ENCODE assay signal across 8 mouse cellular contexts in the genomic region with DNA sequence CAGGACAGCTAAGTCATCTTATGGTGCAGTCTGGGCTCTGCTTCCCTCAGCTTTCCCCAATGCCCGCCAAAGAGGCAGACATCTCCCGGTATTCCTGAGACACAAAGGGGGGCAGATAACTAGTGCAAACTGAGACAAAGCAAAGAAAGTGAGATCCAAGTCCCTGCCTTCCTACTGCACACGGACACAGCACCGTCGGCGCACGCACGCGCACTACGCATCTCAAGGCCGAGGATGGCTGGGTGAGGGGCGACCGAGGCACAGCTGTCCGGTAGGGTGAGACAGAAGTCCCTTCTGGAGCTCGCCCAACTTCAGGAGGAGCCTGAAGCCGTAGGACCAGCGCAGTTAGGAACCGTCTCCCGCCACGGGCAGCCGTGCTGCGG. TPM values are rescaled to one million over a fixed set of nuclear protein-coding genes. Genes with fewer than 3 reads are reported as not detected.
DNase-seq lines count a peak whose midpoint lies in the region; ATAC-seq and TF ChIP-seq lines count a peak whose summit lies in the region.

No protein-coding gene starts in this region.

- H3K9ac ChIP-seq in embryonic facial prominence, embryonic 14.5 days (ENCODE audit: low read depth, low read length), result peak overlapping the region; percentile 93
- peak overlapping the region; percentile 75 for H3K9ac ChIP-seq in lung, postnatal 0 days (replicated peaks; ENCODE audit: low read depth)

- H3K27me3 ChIP-seq in embryonic facial prominence, embryonic 14.5 days (replicated peaks; ENCODE audit: control insufficient read depth, insufficient read depth, low read length), result no peaks in the 10 kb centered on the region
- no peaks in the 10 kb centered on the region for H3K27me3 ChIP-seq in lung, postnatal 0 days (replicated peaks; ENCODE audit: insufficient read depth, low read length)

- H3K9me3 ChIP-seq in embryonic facial prominence, embryonic 14.5 days (ENCODE audit: control insufficient read depth, low read length), result no peaks in the 10 kb centered on the region
- no peaks in the 10 kb centered on the region for H3K9me3 ChIP-seq in lung, postnatal 0 days (ENCODE audit: low read length)

- peak; percentile 80 for DNase-seq in adrenal gland, postnatal 10 days
- no peak for DNase-seq in adrenal gland, adult 18-20 months (ENCODE audit: low spot score in 2 of 2)
- DNase-seq in R1 (ENCODE audit: low read depth, low spot score), result peak; percentile 83
- DNase-seq in embryonic facial prominence, embryonic 14.5 days (ENCODE audit: low spot score), result peak; percentile 90
- DNase-seq in heart, postnatal 10 days, result peak; percentile 79 to 80
- DNase-seq in layer of hippocampus, adult 9-11 months, result peak; percentile 69
- peak; percentile 86 for DNase-seq in lung, postnatal 0 days (ENCODE audit: low spot score)
- DNase-seq in retina, embryonic 14.5 days (ENCODE audit: low spot score), result peak; percentile 79

- peak; percentile 88 for ATAC-seq in embryonic facial prominence, embryonic 14.5 days (ENCODE audit: low read depth)
- ATAC-seq in lung, postnatal 0 days, result peak; percentile 69

- H3K4me3 ChIP-seq in embryonic facial prominence, embryonic 14.5 days (ENCODE audit: low read depth, low read length), result peak overlapping the region; percentile 95
- H3K4me3 ChIP-seq in lung, postnatal 0 days (ENCODE audit: low read depth, low read length), result peak overlapping the region; percentile 86

- TF ChIP-seq EP300 in lung, postnatal 0 days (IDR thresholded peaks at IDR 0.05), result no peak

- H3K4me1 ChIP-seq in embryonic facial prominence, embryonic 14.5 days (ENCODE audit: control insufficient read depth, insufficient read depth, low read length), result peaks cover 11% of the 10 kb centered on the region
- peaks cover 9% of the 10 kb centered on the region; the same call in 1 of the 2 replicates for H3K4me1 ChIP-seq in lung, postnatal 0 days (ENCODE audit: insufficient read depth, low read depth, low read length)

- intact Hi-C loops in heart, postnatal 10 days (cut with DNase I), result loop anchor here (10.0 kb wide), 1 partner anchor 503 kb away; the partner anchor contains the start of gene Cct4

- TF ChIP-seq CTCF in lung, postnatal 0 days (IDR thresholded peaks at IDR 0.05), result no peak

- H3K27ac ChIP-seq in embryonic facial prominence, embryonic 14.5 days (replicated peaks; ENCODE audit: low read depth, low read length), result peak overlapping the region; percentile 95
- peak overlapping the region; percentile 93 for H3K27ac ChIP-seq in lung, postnatal 0 days (ENCODE audit: low read length)

- peaks cover 36% of the 10 kb centered on the region for H3K36me3 ChIP-seq in embryonic facial prominence, embryonic 14.5 days (ENCODE audit: control insufficient read depth, insufficient read depth, low read length)
- H3K36me3 ChIP-seq in lung, postnatal 0 days (ENCODE audit: insufficient read depth, low read length), result peaks cover 11% of the 10 kb centered on the region; the same call in 1 of the 2 replicates

- WGBS in embryonic facial prominence, embryonic 14.5 days, result 0% methylated on average over 14 of the region's 22 CpGs
- under 1% methylated on average over 19 of the region's 22 CpGs for WGBS in lung, postnatal 0 days

- H3K4me2 ChIP-seq in embryonic facial prominence, embryonic 14.5 days (ENCODE audit: low read depth, low read length), result peak overlapping the region; percentile 85
- peak overlapping the region; percentile 72 for H3K4me2 ChIP-seq in lung, postnatal 0 days (replicated peaks; ENCODE audit: low read depth, low read length)

RNA-seq across cellular contexts. Expression of gene Ahsa2, which starts 0.5 kb away (rescaled TPM):
- 10 to 100 TPM; 39.5 to 41.6 TPM for total RNA-seq in adrenal gland, postnatal 10 days (2021)
- total RNA-seq in adrenal gland, adult 18-20 months (2021), result 100 to 1,000 TPM; 130 to 183 TPM
- polyA plus RNA-seq in embryonic facial prominence, embryonic 14.5 days (2014; fragmentation: Nextera tagmentation; extraction: Ambion mirVana), result 81.2 and 97.9 TPM in 2 replicates
- 10 to 100 TPM; 39.2 to 52.9 TPM for total RNA-seq in heart, postnatal 10 days (2021)
- 22.0 and 27.7 TPM in 2 replicates for polyA plus RNA-seq in lung, postnatal 0 days (2015; fragmentation: Nextera tagmentation; extraction: Ambion mirVana)

RNA-seq across cellular contexts. Expression of gene 1700093K21Rik, which starts 23.6 kb away (rescaled TPM):
- total RNA-seq in adrenal gland, postnatal 10 days (2021), result under 1 TPM in 1 of 2 experiments, not detected in 1; 0.36 TPM
- not detected for total RNA-seq in adrenal gland, adult 18-20 months (2021)
- not detected in 2 replicates for polyA plus RNA-seq in embryonic facial prominence, embryonic 14.5 days (2014; fragmentation: Nextera tagmentation; extraction: Ambion mirVana)
- not detected for total RNA-seq in heart, postnatal 10 days (2021)
- 0.14 and 0.20 TPM in 2 replicates for polyA plus RNA-seq in lung, postnatal 0 days (2015; fragmentation: Nextera tagmentation; extraction: Ambion mirVana)

Comparison
In these comparisons a context has a peak if more than half of its experiments do, and no peak if none do; other contexts are left out.
1. DNase-seq: peak in adrenal gland, postnatal 10 days (single experiment), R1 (single experiment), embryonic facial prominence, embryonic 14.5 days (single experiment), heart, postnatal 10 days (2 of 2), layer of hippocampus, adult 9-11 months (single experiment), lung, postnatal 0 days (single experiment) and retina, embryonic 14.5 days (single experiment); none in adrenal gland, adult 18-20 months (0 of 2).